Mouse (Mus musculus): ENCODE data around the gene Rhobtb1. TPM values are rescaled to one million over a fixed set of nuclear protein-coding genes. Genes with fewer than 3 reads are reported as not detected.
A peak's percentile ranks its signal among the peaks of the same experiment; 100 is the strongest.

The Rhobtb1 gene
- polyA plus RNA-seq, 1 experiment from 2014 or later, result 6.2 TPM

DNA sequence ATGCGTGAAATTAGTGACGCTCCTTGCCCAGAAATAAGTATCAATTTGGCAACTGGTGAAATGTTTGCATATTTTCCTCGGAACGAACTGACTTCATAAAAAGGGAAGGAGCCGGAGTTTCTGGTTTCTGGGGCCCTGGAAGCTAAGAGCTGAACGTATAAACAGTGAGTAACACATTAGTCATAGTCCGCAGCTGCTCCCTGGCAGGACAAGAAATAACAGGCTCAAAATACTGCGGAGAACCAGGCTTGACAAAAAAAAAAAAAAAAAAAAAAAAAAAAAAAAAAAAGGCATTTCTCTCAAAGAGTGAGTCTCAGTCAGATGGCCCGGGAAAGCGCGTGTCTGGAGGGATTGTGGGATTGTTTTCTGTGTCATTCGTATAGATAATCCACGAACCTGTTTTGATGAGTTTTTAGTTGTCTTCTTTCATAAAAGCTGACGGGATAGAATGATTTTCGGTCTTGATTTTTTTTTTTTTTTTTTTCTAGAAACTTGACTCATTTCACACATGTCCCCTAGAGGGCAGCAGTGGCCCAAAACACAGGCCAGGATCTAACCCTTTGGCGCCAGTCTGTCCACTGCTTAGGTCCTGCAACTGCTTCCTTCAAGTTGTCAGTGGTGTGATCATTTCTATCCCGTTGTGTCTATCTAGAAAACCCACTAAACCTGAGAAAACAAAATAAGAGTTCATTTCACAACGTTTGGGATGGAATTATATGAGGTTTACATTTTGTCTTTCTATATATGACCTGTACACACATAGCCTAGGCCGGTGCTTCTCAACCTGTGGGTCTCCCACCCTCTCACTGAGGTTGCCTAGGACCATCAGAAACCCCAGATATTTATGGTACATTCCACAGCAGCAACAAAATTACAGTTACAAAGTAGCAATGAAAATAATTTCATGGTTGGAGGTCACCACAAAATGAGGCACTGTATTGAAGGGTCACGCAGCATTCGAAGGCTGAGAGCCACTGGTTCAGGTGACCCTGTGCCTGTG lies 35.0 kb downstream of the Rhobtb1 start:
- in situ Hi-C loops (cut with MboI; ENCODE audit: low pct_unique_long_range_greater_than_20kb), result loop anchor here (5.0 to 10.0 kb wide), 2 partner anchors 121 to 281 kb away; no protein-coding TSS in a partner anchor
- no peaks in the 10 kb centered on the region for H3K27me3 ChIP-seq
- POLR2A ChIA-PET, result interaction anchor here (0.6 to 1.5 kb wide), 2 partner anchors 102 to 128 kb away, joined by 3 to 6 read pairs; no protein-coding TSS in a partner anchor
- TF ChIP-seq CTCF (IDR thresholded peaks at IDR 0.05), result peak; percentile 84
- DNase-seq (ENCODE audit: low read depth, low spot score), result peak; percentile 83
- ATAC-seq, result peak; percentile 86
- CTCF ChIA-PET, result interaction anchor here (0.9 to 1.9 kb wide), 9 partner anchors 19 to 284 kb away, joined by 3 to 6 read pairs (median 3); no protein-coding TSS in a partner anchor

DNA sequence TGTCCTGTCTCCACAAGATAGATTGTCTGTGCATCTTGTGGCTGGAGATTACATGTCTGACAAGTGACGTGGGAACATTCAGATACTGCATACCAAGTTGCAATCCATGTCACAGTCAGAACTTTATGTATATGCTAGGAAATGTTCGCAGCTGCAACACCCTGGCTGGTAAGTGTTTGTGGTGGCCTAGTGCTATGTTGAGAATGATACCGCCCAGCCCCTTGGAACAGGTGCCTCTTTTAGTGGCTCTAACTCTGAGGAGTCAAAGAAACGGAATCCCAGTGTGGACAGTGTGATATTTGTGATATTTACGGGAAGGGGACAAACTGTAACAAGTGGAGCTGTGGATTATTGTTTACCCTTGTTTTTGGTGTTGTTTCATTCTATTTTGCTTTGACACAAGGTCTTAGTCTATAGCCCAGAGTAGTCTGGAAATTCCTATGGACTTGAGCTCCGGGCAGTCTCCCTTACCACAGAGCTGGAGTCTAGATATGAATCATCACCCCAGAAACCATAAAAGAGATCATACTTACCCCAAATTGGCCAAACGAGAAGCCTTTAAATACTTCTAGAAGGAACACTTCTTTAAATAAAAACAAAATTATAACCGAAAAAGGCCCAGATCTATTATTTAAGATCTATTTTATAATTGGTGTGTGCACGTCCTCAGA lies 36.7 kb downstream of the Rhobtb1 start:
- ChIA-PET POLR2A (no interaction called here), CTCF (interaction anchor here (0.6 to 1.5 kb wide), 6 partner anchors 21 to 285 kb away, joined by 3 to 9 read pairs (median 3); no protein-coding TSS in a partner anchor)
- H3K27me3 ChIP-seq, result no peaks in the 10 kb centered on the region
- no peak for DNase-seq (ENCODE audit: low read depth, low spot score)
- no peak for ATAC-seq
- TF ChIP-seq CTCF (IDR thresholded peaks at IDR 0.05), result no peak
- in situ Hi-C loops (cut with MboI; ENCODE audit: low pct_unique_long_range_greater_than_20kb), result loop anchor here (5.0 to 10.0 kb wide), 2 partner anchors 119 to 283 kb away; no protein-coding TSS in a partner anchor

DNA sequence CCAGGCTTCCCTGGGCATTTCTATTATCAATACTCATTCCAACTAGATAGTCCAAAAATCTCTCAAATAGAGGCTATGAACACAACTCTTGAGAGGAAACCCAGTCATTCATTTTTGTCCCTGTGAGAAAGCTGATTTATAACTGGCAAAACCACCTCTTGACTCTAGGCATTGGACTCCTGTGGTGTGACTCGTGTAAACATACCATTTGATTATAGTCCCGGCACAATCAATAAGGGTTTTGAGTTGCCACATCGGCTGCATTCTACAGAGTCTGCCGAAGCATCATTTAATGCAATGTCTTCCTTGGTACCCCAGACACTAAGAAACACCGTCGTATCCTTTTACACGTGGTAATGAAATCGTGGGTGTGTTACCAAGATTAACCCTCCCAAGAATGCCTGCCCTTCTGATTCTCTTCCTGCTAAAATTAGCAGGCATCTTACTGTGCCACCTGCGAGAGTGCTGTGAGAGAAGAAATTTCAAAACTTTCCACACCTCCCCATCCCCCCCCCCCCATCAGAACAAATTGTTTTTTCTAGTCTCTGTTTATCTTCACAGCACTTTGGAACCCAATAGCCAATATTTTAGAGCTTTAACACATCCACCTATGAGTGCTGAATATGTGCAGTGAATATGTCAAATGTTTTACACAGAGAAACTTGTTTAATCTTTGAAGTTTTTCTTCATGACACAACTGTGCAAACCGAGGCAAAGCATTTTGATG lies 39.4 kb downstream of the Rhobtb1 start:
- ChIA-PET CTCF (interaction anchor here (0.9 to 1.6 kb wide), 2 partner anchors 116 to 120 kb away, joined by 3 to 4 read pairs; no protein-coding TSS in a partner anchor), POLR2A (no interaction called here)
- DNase-seq (ENCODE audit: low read depth, low spot score) (no peak), ATAC-seq (no peak)
- in situ Hi-C loops (cut with MboI; ENCODE audit: low pct_unique_long_range_greater_than_20kb), result no loop called here
- no peak for TF ChIP-seq CTCF (IDR thresholded peaks at IDR 0.05)
- H3K27me3 ChIP-seq, result no peaks in the 10 kb centered on the region

DNA sequence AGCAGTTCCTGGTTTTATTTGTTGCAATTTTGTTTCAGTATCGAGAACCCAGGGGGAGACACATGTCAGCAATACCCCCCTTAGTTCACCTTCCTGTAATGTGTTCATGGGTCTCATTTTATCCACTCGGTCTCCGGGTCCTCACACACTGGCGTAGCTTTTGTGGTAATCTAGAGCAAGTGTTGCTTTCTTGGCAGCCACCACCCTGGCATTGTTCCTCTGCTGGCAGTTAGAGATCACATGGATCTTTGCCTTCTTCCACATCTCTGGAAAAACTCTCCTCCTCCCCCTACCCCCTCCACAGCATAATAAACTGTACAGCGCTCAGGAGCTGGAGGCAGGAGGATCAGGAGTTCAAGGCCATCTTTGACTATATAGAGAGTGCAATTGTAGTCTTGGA lies 41.0 kb downstream of the Rhobtb1 start:
- CTCF ChIA-PET, result no interaction called here

DNA sequence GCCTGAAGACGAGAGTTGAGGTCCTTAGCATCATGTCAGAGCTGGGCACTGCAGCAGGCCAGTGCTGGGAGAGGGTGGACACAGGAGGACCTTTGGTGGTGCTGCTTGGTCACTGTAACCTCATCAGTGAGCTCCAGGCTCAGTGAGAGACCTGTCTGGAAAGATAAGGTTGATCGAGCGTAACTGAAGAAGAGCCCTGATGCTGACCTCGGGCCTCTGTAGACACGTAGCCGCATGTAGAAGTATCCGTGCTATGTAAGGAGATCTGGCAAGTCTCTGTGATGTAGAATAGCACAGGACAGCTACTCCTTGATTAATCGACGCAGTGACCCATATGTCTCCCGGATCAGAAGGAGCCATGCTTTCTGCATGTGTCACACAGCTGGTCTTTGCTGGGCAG lies 42.5 kb downstream of the Rhobtb1 start:
- in situ Hi-C loops (cut with MboI; ENCODE audit: low pct_unique_long_range_greater_than_20kb), result no loop called here
- POLR2A ChIA-PET, result no interaction called here
- TF ChIP-seq CTCF (IDR thresholded peaks at IDR 0.05), result no peak
- no peaks in the 10 kb centered on the region for H3K27me3 ChIP-seq
- no peak for DNase-seq (ENCODE audit: low read depth, low spot score)
- CTCF ChIA-PET, result interaction anchor here (1.4 kb wide), 1 partner anchor 18 kb away, joined by 4 read pairs; no protein-coding TSS in a partner anchor
- ATAC-seq, result no peak

More for the DNA sequence above, 41.0 kb downstream of the Rhobtb1 start:
- POLR2A ChIA-PET, result no interaction called here
- TF ChIP-seq CTCF (IDR thresholded peaks at IDR 0.05), result no peak
- in situ Hi-C loops (cut with MboI; ENCODE audit: low pct_unique_long_range_greater_than_20kb), result no loop called here
- ATAC-seq (no peak), DNase-seq (ENCODE audit: low read depth, low spot score) (no peak)
- H3K27me3 ChIP-seq, result no peaks in the 10 kb centered on the region

DNA sequence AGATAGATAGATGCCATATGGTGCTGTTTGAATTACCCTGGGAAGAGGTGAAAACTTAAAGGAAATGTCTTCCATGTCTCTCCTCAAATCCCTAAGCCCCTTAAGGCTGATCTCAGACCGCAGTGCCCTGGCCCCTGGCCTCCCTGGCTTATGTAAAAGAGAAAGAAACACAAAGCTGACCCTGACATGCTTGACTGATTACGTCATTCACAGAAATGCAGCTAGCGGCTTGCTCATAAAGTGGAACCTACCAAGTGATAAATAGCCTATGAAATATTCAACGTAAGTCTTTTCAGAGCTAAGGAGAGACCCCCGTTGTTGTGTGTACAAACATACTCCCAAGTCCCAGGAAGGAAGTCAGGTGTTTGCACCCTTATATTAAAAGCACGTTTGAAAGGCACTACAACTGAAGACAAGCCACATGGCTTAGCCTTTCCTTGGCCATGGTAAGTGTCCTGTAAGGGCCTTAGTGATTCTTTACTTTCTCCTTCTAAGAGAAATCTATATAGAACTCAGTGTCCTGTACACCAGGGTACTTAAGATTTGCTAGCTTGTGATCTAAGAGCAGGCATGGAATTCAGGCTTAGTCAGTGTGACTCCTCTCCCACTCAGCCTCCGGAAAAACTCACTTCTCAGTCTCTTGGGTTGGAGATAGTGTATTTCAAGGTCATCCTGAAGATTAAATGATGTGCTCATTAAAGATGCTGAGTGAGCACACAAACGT lies 53.6 kb downstream of the Rhobtb1 start:
- ChIA-PET CTCF (interaction anchor here (0.8 kb wide), 1 partner anchor 19 kb away, joined by 3 read pairs; no protein-coding TSS in a partner anchor), POLR2A (no interaction called here)
- ATAC-seq (no peak), DNase-seq (ENCODE audit: low read depth, low spot score) (no peak)
- no peaks in the 10 kb centered on the region for H3K27me3 ChIP-seq
- TF ChIP-seq CTCF (IDR thresholded peaks at IDR 0.05), result no peak
- in situ Hi-C loops (cut with MboI; ENCODE audit: low pct_unique_long_range_greater_than_20kb), result no loop called here

DNA sequence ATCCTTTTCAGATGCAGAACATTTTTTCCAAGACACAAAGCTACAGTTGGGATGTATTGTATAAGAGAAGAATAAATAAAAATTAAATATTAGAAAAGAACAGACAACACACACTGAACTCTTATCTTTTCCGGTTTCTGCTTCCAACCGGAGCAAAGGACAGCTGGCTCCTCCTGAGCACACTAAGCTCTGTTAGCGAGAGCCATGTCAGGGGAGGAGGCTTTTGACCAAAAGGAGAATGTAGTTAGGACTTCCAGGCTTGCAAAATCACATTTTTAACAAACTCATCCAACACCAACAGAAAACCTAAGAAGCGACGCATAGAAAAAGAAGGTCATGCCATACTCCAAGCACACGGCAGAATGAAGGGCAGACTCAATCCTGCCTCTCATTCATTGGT lies 54.8 kb downstream of the Rhobtb1 start:
- ChIA-PET POLR2A (no interaction called here), CTCF (no interaction called here)
- DNase-seq (ENCODE audit: low read depth, low spot score), result no peak
- no peak for TF ChIP-seq CTCF (IDR thresholded peaks at IDR 0.05)
- ATAC-seq, result no peak
- no peaks in the 10 kb centered on the region for H3K27me3 ChIP-seq
- in situ Hi-C loops (cut with MboI; ENCODE audit: low pct_unique_long_range_greater_than_20kb), result no loop called here

DNA sequence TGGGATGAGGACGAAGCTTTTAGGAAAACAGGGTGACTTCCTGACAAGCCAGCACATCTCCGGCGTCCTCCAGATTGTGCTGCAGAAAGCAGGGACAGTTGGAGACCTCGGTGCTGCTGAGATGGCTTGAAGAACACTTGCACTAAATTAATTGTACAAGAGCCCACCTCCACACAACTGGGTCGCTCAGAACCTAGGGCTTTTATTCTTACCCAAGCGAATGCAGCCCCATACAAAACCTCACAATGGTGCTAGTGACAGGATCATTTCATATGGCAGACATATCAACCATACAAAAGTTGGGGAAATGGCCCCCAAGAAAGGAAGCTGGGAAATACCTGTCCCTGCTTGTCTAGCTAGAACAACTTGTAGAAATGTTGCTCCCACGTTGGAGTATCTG lies 56.2 kb downstream of the Rhobtb1 start:
- CTCF ChIA-PET, result interaction anchor here (1.7 kb wide), 1 partner anchor 107 kb away, joined by 5 read pairs; no protein-coding TSS in a partner anchor
- TF ChIP-seq CTCF (IDR thresholded peaks at IDR 0.05), result no peak
- POLR2A ChIA-PET, result no interaction called here
- ATAC-seq, result no peak
- DNase-seq (ENCODE audit: low read depth, low spot score), result no peak
- in situ Hi-C loops (cut with MboI; ENCODE audit: low pct_unique_long_range_greater_than_20kb), result no loop called here
- no peaks in the 10 kb centered on the region for H3K27me3 ChIP-seq

DNA sequence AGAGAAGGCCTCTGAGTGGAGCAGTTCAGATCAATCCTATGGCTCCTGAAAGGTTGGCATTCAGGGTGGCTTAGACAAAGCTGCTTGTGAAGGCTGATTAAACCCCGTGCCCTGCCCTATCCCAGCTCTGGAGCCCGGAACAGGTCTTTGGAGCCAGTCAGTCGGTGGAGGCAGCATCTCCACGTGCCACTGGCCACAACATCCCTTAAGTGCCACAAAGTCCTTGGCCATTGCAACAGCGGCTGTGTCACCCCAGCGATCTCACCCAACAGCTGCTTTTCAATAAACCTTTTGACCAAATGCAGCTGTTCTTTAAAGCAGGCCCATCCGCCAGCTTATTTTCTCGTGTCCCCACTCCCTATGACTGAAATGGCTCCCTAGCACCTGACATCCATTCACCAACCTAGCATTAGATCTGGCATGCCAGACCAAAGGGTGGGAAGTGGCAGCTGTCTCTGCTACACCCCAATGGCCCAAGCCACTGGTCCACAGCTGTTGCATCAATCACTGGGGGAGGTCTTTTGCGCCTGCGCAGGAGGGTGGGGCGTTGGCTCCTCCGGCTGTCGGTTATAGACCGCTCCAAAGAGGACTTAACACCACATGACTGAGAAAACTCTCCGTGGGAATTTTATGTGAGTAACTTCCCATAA lies 56.9 kb downstream of the Rhobtb1 start:
- in situ Hi-C loops (cut with MboI; ENCODE audit: low pct_unique_long_range_greater_than_20kb), result no loop called here
- ChIA-PET POLR2A (no interaction called here), CTCF (interaction anchor here (1.1 to 1.7 kb wide), 2 partner anchors 20 to 106 kb away, joined by 3 to 5 read pairs; no protein-coding TSS in a partner anchor)
- DNase-seq (ENCODE audit: low read depth, low spot score) (no peak), ATAC-seq (no peak)
- TF ChIP-seq CTCF (IDR thresholded peaks at IDR 0.05), result no peak
- H3K27me3 ChIP-seq, result no peaks in the 10 kb centered on the region
